Mouse (Mus musculus) brain, embryonic 14.5 days (tissue): Measurements from ENCODE around the gene Zfp385c. TPM values are rescaled to one million over a fixed set of nuclear protein-coding genes. Genes with fewer than 3 reads are reported as not detected.
"Not testable (repeated sequence)": the region's sequence is repeated elsewhere in the genome, so short reads cannot be mapped to it uniquely, and the experiment has no call there.

Experiments used
- DNase-seq: peaks from one replicate; pipeline ENCODE4 v3.0.0-alpha.2; 2011; ENCODE audit warnings: low read depth
- CTCF ChIP-seq: fragments of 200-500 bp; IDR thresholded peaks from 2 replicates; pipeline ENCODE4 v1.5.1; 2012; ENCODE audit warnings: inconsistent platforms, mild to moderate bottlenecking, moderate library complexity, borderline replicate concordance; ENCODE audit not compliant: insufficient read depth, insufficient read length; ENCODE audit errors: extremely low read depth
- POLR2A ChIP-seq: fragments of 200-500 bp; IDR thresholded peaks from 2 replicates; pipeline ENCODE4 v1.6.1; 2012; ENCODE audit warnings: mild to moderate bottlenecking, inconsistent platforms, borderline replicate concordance; ENCODE audit not compliant: poor library complexity, insufficient read depth, insufficient read length, severe bottlenecking; ENCODE audit errors: extremely low read depth
- polyA plus RNA-seq: library from polyadenylated mRNA; depleted of rRNA; stranded (reverse); fragments of >200 nt; gene quantifications from 2 replicates; pipeline ENCODE4 v1.2.3, GENCODE M21; 2012

The Zfp385c gene
- polyA plus RNA-seq, 1 experiment, result 0.63 TPM

DNA sequence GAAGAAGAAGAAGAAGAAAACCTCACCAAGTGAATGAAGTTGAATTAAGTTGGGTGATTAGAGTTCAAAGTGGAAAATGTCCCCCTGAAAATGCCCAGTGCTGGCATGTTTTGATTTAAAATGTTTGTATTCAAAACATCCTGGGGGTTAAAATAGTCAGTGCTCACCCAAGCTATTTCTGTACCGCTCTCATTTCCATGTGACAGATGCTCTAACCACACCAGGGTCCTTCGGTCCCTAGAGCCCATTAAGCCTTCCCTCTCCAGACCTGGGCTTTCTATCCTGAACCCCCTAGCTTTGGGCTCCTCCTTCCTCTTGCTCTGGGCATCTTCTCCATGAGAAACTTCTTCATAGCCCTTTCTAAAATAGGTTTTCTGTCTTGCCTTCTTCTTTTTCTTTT is 8.2 kb downstream of the Zfp385c start:
- no peak for TF ChIP-seq POLR2A
- TF ChIP-seq CTCF, result no peak
- DNase-seq, result no peak

DNA sequence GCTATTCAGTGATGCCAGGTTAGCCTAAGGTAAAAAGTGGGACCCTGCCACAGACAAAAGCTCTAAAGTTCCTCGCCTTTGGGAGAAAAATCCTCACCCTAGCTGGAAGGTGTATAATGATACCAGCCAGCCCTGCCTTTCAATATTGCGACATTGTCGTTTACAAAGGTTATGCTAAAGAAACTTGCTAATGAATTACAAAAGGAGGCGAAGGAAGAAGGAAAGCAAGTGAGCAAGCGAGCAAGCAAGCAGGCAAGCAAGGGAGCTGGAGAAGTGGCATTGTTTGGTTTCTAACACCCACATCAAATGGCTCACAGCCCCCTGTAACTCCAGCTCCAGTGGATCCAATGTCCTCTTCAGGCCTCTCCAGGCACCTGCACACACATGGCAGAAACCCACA is 9.7 kb downstream of the Zfp385c start:
- TF ChIP-seq POLR2A (no peak), CTCF (no peak)
- DNase-seq, result no peak

DNA sequence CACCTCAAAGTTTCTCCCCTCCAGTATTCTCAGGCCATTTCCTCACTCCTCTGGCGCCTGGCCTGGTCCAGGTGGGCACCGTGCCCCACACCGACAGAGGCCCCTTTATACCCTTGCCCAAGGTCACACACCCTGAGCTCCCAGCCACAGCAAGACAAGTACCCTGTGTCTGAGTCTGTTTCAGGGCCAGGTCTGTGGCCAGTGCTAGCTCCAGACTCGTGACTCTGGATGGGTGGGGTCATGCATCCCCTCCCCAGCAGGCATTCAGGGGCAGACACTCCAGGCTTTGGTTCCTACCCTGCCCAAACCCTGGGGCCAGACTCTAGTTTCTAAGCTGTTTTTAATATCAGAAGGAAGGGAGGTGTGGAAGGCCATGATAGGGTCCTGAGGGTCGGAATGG is 10.4 kb downstream of the Zfp385c start:
- no peak for TF ChIP-seq POLR2A
- TF ChIP-seq CTCF, result no peak
- DNase-seq, result no peak

DNA sequence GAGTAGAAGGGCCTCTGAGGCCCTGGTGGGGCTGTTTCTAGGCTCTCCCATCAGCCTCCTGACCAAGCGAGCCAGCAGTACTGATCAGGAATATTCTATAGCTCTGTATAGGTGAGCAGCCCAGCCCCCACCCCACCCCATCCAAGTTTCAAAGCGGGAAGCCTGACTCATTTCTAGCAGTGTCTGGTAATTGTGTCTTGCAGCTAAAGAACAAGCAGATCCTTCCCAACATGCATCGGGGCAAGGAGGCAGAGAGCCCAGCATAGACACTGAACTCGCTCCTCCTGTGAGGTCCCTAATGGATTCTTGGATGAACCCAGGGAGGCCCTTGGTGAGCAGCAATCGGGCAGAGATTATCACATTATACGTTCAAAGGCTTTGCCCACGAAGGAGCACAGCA is 14.4 kb downstream of the Zfp385c start:
- TF ChIP-seq CTCF (no peak), POLR2A (no peak)
- DNase-seq, result peak; percentile 13

DNA sequence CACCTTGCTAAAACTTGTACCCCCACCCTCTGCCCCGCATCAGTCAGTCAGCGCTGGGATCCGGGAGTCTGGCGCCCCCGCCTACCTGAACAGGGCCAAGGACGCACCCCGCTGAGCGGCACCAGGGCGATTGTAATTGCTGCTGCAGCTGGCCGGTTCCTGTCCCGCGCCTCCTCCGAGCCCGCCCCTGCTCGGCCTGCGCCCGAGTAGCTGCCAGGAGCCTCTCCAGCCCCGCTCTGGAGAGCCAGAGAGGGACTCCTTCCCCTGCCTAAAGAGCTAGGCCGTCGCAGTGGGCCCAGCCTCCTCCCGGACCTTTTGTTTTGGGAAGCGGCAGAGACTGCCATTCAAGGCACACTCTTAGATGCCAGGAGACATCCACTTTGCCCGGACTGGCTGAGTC is 19.1 kb downstream of the Zfp385c start:
- peak; percentile 49 for DNase-seq
- TF ChIP-seq CTCF, result no peak
- no peak for TF ChIP-seq POLR2A

DNA sequence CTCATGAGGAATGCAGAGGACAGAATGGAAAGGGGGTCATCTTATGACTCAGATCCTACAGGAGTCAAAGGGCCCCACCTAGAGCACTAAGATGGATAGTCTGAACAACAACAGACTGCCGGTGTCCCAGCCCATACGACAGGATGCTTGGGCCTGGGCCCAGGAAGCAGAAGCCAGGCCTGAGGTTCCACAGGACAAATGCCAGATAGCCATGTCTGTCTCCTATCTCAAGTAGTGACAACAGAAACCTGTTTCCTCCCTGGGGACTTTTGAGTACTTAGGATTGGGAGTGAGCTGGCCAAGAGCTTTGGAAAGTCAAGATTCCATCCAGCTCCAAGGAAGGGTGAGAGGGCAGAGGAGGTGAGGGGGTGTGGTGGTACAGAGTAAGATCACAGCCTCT is 20.3 kb downstream of the Zfp385c start:
- DNase-seq, result no peak
- no peak for TF ChIP-seq POLR2A
- no peak for TF ChIP-seq CTCF

DNA sequence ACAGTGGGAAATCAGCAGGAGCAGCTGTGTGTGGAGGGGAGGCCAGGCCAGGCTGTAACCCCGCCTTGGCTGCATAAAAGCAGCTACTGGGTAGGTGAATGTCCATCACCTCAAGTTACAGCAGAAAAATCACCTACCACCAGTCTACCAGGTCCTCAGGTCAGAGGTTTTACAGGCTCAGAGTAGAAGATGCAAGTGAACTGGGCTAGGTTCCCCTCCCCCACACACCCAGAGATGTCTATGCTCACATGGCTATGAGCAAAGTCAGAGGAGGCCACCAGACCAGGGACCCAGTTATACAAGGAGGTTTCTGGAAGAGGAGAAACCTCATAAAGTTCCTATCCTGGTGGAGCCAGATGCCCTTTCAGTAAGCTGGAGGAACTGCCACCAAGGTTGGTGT is 21.2 kb downstream of the Zfp385c start:
- TF ChIP-seq CTCF (no peak), POLR2A (no peak)
- no peak for DNase-seq

DNA sequence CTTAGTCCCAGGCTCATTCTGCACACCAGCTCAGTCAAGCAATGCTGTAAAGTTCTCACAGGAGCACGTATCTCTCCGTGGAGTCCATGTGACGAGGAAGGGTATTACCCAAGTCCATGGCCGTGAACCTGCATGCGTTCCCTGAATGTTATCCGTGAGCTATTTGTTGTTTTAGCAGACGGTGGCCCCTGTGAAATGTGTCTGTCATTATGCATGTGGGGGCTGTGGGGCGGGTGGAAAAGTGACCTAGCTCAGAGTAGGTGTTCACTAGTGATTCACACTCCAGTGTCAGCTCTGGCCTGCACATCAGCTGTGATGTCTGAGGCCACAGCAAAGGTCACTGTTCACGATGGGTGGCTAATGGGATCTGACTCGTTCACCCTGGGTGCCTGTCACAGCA is 32.4 kb downstream of the Zfp385c start:
- no peak for TF ChIP-seq POLR2A
- TF ChIP-seq CTCF, result no peak

DNA sequence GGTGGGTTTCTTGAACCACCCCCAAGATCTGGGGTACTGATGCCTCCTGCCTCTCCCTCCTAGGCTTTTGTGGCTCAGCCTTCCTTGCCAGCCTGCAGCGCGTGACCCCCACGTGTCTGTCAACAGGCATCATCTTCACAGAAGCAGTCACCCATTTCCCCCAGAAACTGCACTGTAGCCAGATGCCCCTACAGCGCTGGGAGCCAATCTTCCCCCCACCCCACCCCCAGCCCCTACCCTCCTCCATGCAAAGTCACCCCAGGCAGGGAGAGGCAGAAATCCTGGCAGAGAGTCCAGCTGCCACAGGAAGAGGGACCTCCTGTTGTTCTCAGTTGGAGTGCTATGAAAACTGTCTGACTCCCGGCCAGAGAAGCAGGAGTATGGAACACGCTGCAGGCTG is 35.8 kb downstream of the Zfp385c start:
- no peak for TF ChIP-seq CTCF
- TF ChIP-seq POLR2A, result no peak
- DNase-seq, result peak; percentile 55

More for the DNA sequence above, 32.4 kb downstream of the Zfp385c start:
- DNase-seq, result no peak

DNA sequence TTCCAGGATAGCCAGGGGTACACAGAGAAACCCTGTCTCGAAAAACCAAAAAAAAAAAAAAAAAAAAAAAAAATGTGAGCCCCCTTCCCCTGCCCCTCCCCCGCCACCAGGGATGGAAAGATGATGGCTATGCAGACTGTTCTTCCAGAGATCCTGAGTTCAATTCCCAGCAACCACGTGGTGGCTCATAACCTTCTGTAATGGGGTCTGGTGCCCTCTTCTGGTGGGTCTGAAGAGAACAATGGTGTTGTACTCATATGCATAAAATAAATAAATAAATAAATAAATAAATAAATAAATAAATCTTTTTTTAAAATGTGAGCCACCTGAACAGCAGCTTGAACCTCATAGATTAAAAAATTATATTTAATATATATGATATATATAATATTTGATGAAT is 36.7 kb downstream of the Zfp385c start:
- TF ChIP-seq CTCF, result peak; percentile 21; the same call in 1 of the 2 replicates
- DNase-seq, result not testable (repeated sequence)

DNA sequence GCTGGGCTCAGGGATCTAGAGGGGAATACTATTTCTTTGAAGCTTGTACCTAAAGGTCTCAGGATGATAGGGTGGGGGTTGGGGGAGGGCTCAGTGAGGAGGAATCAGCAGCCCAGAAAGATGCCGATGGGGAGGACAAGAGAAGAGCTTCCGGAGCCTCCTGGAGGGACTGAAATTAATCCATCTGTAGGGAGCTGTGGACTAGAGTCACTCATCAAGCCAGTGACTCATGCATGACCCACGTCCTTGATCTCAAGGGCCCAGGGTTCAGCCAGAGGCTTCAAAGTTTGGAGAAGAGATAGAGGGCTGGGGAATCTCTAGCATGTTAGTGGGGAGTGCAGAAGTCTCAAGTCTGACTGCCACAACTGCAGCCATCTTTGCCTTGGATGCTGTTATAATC is 40.5 kb downstream of the Zfp385c start:
- no peak for TF ChIP-seq CTCF
- no peak for TF ChIP-seq POLR2A
- no peak for DNase-seq

DNA sequence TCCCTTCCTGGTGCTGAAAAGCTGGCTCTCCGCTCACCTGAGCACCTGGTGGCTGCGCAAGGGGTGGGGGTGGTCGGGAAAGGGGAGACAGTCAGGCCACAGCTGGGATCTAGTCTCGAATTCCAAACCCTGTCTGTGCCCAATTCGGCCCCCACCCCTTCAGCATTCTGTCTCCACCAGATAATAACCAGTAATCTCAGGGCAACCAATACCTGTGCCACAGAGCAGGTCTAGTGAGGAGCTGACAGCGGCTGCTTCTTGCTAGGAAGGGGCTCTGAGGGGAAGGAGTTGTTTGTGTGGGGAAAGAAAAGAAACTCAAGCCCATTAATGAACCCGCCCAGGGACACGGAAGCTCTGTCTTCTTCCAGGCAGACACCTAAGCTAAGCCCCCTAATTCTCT is 41.0 kb downstream of the Zfp385c start:
- DNase-seq, result no peak
- TF ChIP-seq POLR2A, result no peak
- no peak for TF ChIP-seq CTCF

DNA sequence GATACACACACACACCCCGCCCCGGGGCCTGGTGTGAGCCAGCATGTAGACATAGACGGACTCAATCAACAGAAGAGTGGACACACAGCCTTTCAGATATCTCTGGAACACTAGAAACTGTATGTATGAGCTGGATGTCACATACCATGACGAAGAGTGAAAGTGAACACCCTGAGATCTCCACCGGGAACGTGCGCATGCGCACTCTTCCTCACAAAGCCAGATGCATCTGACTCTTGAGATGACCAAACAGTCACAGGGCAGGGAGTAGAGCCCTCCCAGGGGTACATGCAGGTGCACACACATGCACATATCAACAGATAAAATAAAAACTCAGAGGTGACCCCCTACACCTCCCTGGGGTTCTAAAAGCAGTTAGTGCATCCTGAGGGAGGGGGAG is 43.9 kb downstream of the Zfp385c start:
- TF ChIP-seq CTCF (no peak), POLR2A (no peak)
- no peak for DNase-seq
